Mouse (Mus musculus): ENCODE measurements around the gene Kcnf1. TPM values are rescaled to one million over a fixed set of nuclear protein-coding genes. Genes with fewer than 3 reads are reported as not detected.
A peak's percentile ranks its signal among the peaks of the same experiment; 100 is the strongest.
"Not testable (repeated sequence)": the region's sequence is repeated elsewhere in the genome, so short reads cannot be mapped to it uniquely, and the experiment has no call there.

The Kcnf1 gene
- polyA plus RNA-seq, 1 experiment from 2014 or later: 2.3 TPM

DNA sequence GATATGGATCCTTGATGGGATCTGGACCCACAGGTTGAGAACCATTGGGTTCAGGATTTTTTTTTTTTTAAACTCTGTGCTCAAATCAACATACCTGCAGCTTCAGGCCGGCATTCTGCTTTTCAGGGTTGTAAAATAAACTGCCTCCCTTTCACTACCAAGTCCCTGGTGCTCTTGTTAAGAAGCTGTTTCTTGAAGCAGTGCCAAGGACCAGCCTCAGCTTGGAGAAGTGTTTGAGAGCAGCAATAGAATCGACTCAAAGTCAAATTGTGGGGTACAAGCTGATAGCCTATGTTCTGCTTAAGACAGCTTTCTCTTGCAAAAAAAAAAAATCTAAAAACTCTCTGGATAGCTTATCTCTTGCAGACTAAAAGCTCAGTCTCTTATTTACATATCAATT is 34.9 kb downstream of the Kcnf1 start:
- no peak overlapping the region for H3K4me2 ChIP-seq (ENCODE audit: low read length)
- H3K36me3 ChIP-seq (ENCODE audit: control insufficient read depth, insufficient read depth, low read length): no peaks in the 10 kb centered on the region
- H3K9ac ChIP-seq (replicated peaks; ENCODE audit: low read length): no peak overlapping the region
- WGBS: 32% methylated on average over 2 of the region's 2 CpGs
- ATAC-seq (ENCODE audit: low FRiP score, low TSS enrichment): no peak
- DNase-seq: peak; percentile 22
- no peak overlapping the region for H3K4me3 ChIP-seq (replicated peaks; ENCODE audit: low read depth, low read length)
- H3K27me3 ChIP-seq (ENCODE audit: control insufficient read depth, insufficient read depth, low read length): no peaks in the 10 kb centered on the region
- no peaks in the 10 kb centered on the region for H3K4me1 ChIP-seq (ENCODE audit: control insufficient read depth, insufficient read depth, low read length)
- no peaks in the 10 kb centered on the region for H3K9me3 ChIP-seq (ENCODE audit: control insufficient read depth, low read length)
- H3K27ac ChIP-seq (replicated peaks; ENCODE audit: low read depth, low read length): no peak overlapping the region

- no peaks in the 10 kb centered on the region for H3K9me3 ChIP-seq (ENCODE audit: control insufficient read depth, low read length)
Observed at GRCm38 (mm10) chr12:17140436-17140835, 36.3 kb downstream of the Kcnf1 start.

GRCm38 (mm10) chr12:17134546-17135096 is 42.1 kb downstream of the Kcnf1 start:
- Histone ChIP-seq H3K27ac (replicated peaks; ENCODE audit: low read depth, low read length) (no peak overlapping the region), H3K36me3 (ENCODE audit: control insufficient read depth, insufficient read depth, low read length) (no peaks in the 10 kb centered on the region), H3K27me3 (ENCODE audit: control insufficient read depth, insufficient read depth, low read length) (no peaks in the 10 kb centered on the region), H3K9ac (replicated peaks; ENCODE audit: low read length) (no peak overlapping the region), H3K4me1 (ENCODE audit: control insufficient read depth, insufficient read depth, low read length) (no peaks in the 10 kb centered on the region), H3K4me2 (ENCODE audit: low read length) (no peak overlapping the region), H3K4me3 (replicated peaks; ENCODE audit: low read depth, low read length) (no peak overlapping the region), H3K9me3 (ENCODE audit: control insufficient read depth, low read length) (no peaks in the 10 kb centered on the region)
- ATAC-seq (ENCODE audit: low FRiP score, low TSS enrichment) (no peak), DNase-seq (no peak)
- 87% methylated on average over 9 of the region's 9 CpGs for WGBS

More at GRCm38 (mm10) chr12:17140436-17140835, 36.3 kb downstream of the Kcnf1 start:
- DNase-seq (no peak), ATAC-seq (ENCODE audit: low FRiP score, low TSS enrichment) (no peak)
- WGBS: 85% methylated on average over 3 of the region's 3 CpGs
- no peaks in the 10 kb centered on the region for H3K4me1 ChIP-seq (ENCODE audit: control insufficient read depth, insufficient read depth, low read length)
- H3K4me3 ChIP-seq (replicated peaks; ENCODE audit: low read depth, low read length): no peak overlapping the region
- H3K36me3 ChIP-seq (ENCODE audit: control insufficient read depth, insufficient read depth, low read length): no peaks in the 10 kb centered on the region
- no peak overlapping the region for H3K27ac ChIP-seq (replicated peaks; ENCODE audit: low read depth, low read length)
- no peaks in the 10 kb centered on the region for H3K27me3 ChIP-seq (ENCODE audit: control insufficient read depth, insufficient read depth, low read length)
- H3K4me2 ChIP-seq (ENCODE audit: low read length): no peak overlapping the region
- H3K9ac ChIP-seq (replicated peaks; ENCODE audit: low read length): no peak overlapping the region

DNA sequence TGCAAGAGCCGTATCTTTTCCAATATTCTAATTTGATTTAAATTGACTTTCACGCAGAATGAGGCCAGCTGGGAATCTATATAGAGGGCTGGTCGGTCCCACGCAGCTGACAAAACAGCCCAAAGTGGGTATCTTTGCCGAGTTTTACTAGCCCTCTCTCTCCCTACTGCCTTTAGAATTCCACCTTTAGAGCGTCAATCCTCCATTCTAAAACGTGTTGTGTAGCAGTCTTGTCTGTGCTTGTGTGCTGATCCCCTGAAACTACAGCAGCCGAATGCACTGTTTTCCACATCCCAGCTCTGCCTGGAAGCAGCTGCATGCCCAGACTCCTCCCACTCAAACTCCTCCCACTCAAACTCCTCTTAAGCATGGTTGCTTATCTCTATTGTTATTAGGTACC is 44.4 kb downstream of the Kcnf1 start:
- H3K27me3 ChIP-seq (ENCODE audit: control insufficient read depth, insufficient read depth, low read length): no peaks in the 10 kb centered on the region
- no peaks in the 10 kb centered on the region for H3K9me3 ChIP-seq (ENCODE audit: control insufficient read depth, low read length)
- H3K4me1 ChIP-seq (ENCODE audit: control insufficient read depth, insufficient read depth, low read length): no peaks in the 10 kb centered on the region
- H3K4me2 ChIP-seq (ENCODE audit: low read length): no peak overlapping the region
- H3K9ac ChIP-seq (replicated peaks; ENCODE audit: low read length): no peak overlapping the region
- no peak overlapping the region for H3K27ac ChIP-seq (replicated peaks; ENCODE audit: low read depth, low read length)
- no peaks in the 10 kb centered on the region for H3K36me3 ChIP-seq (ENCODE audit: control insufficient read depth, insufficient read depth, low read length)
- H3K4me3 ChIP-seq (replicated peaks; ENCODE audit: low read depth, low read length): no peak overlapping the region
- 60% methylated on average over 8 of the region's 8 CpGs for WGBS
- no peak for DNase-seq
- no peak for ATAC-seq (ENCODE audit: low FRiP score, low TSS enrichment)

- no peaks in the 10 kb centered on the region for H3K27me3 ChIP-seq (ENCODE audit: control insufficient read depth, insufficient read depth, low read length)
- no peaks in the 10 kb centered on the region for H3K9me3 ChIP-seq (ENCODE audit: control insufficient read depth, low read length)
- ATAC-seq (ENCODE audit: low FRiP score, low TSS enrichment) (no peak), DNase-seq (no peak)
- no peak overlapping the region for H3K9ac ChIP-seq (replicated peaks; ENCODE audit: low read length)
- no peak overlapping the region for H3K27ac ChIP-seq (replicated peaks; ENCODE audit: low read depth, low read length)
- WGBS: 95% methylated on average over 10 of the region's 10 CpGs
- H3K4me2 ChIP-seq (ENCODE audit: low read length): no peak overlapping the region
- H3K4me3 ChIP-seq (replicated peaks; ENCODE audit: low read depth, low read length): no peak overlapping the region
- no peaks in the 10 kb centered on the region for H3K4me1 ChIP-seq (ENCODE audit: control insufficient read depth, insufficient read depth, low read length)
- H3K36me3 ChIP-seq (ENCODE audit: control insufficient read depth, insufficient read depth, low read length): no peaks in the 10 kb centered on the region
Observed at GRCm38 (mm10) chr12:17131563-17131962, 45.1 kb downstream of the Kcnf1 start.

DNA sequence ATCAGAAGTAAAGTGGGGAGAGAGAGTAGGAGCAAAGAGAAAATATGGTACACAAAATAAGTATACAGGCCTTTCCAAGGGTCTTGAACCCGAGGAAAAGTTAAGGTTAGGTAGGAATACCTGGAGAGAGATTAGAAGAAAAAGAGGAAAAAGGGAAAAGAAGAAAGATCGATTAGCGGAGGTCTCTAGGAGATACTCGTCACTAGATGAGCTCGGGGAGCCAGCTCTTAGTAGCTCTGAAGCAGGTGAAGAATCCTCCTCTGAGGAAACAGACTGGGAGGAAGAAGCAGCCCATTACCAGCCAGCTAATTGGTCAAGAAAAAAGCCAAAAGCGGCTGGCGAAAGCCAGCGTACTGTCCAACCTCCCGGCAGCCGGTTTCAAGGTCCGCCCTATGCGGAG is 53.8 kb downstream of the Kcnf1 start:
- ATAC-seq (ENCODE audit: low FRiP score, low TSS enrichment); H3K27ac ChIP-seq (replicated peaks; ENCODE audit: low read depth, low read length): not testable (repeated sequence)
- WGBS: over 99% methylated on average over 8 of the region's 12 CpGs

More for the DNA sequence above, 53.8 kb downstream of the Kcnf1 start:
- not testable (repeated sequence) for H3K36me3 ChIP-seq (ENCODE audit: control insufficient read depth, insufficient read depth, low read length); H3K4me1 ChIP-seq (ENCODE audit: control insufficient read depth, insufficient read depth, low read length); H3K9me3 ChIP-seq (ENCODE audit: control insufficient read depth, low read length); H3K9ac ChIP-seq (replicated peaks; ENCODE audit: low read length); DNase-seq; H3K4me3 ChIP-seq (replicated peaks; ENCODE audit: low read depth, low read length); H3K27me3 ChIP-seq (ENCODE audit: control insufficient read depth, insufficient read depth, low read length); H3K4me2 ChIP-seq (ENCODE audit: low read length)

Other genes starting within 250 kb of the Kcnf1 start
- gene Pqlc3, start 176.5 kb downstream of the Kcnf1 start, polyA plus RNA-seq (2014; fragmentation: Nextera tagmentation; extraction: Ambion mirVana): 0.91 and 1.2 TPM in 2 replicates
- gene 2410004P03Rik, start 165.2 kb downstream of the Kcnf1 start, polyA plus RNA-seq (2014; fragmentation: Nextera tagmentation; extraction: Ambion mirVana): 2.6 and 3.4 TPM in 2 replicates
- gene Pdia6, start 89.7 kb upstream of the Kcnf1 start, polyA plus RNA-seq (2014; fragmentation: Nextera tagmentation; extraction: Ambion mirVana): 223 and 282 TPM in 2 replicates
- 0.33 and 0.46 TPM in 2 replicates for gene Atp6v1c2, start 152.5 kb upstream of the Kcnf1 start, polyA plus RNA-seq (2014; fragmentation: Nextera tagmentation; extraction: Ambion mirVana)
- gene Nol10, start 171.6 kb upstream of the Kcnf1 start, polyA plus RNA-seq (2014; fragmentation: Nextera tagmentation; extraction: Ambion mirVana): 16.6 and 21.7 TPM in 2 replicates

Data from midbrain, embryonic 14.5 days (tissue).